Mouse (Mus musculus): ENCODE data around the gene Aggf1. TPM values are rescaled to one million over a fixed set of nuclear protein-coding genes. Genes with fewer than 3 reads are reported as not detected.

Aggf1 gene
- polyA plus RNA-seq, 1 experiment from 2014 or later = 34.0 TPM

GRCm38 (mm10) chr13:95324626-95325079 is 50.5 kb downstream of the Aggf1 start:
- peak overlapping the region; percentile 100 for H3K27ac ChIP-seq (ENCODE audit: low read length)
- 0% methylated on average over 22 of the region's 22 CpGs for WGBS
- peak overlapping the region; percentile 74 for H3K4me2 ChIP-seq (replicated peaks; ENCODE audit: low read depth, low read length)
- ATAC-seq (ENCODE audit: low FRiP score, low TSS enrichment) = peak; percentile 14
- peak overlapping the region; percentile 98 for H3K9ac ChIP-seq (replicated peaks; ENCODE audit: low read length)
- H3K27me3 ChIP-seq (ENCODE audit: insufficient read depth, low read length) = no peaks in the 10 kb centered on the region
- peaks cover 46% of the 10 kb centered on the region for H3K4me1 ChIP-seq (ENCODE audit: insufficient read depth, low read length)
- H3K36me3 ChIP-seq (ENCODE audit: insufficient read depth, low read length) = no peaks in the 10 kb centered on the region
- H3K4me3 ChIP-seq (ENCODE audit: low read length) = peak overlapping the region; percentile 85
- no peaks in the 10 kb centered on the region for H3K9me3 ChIP-seq (ENCODE audit: low read length)

DNA sequence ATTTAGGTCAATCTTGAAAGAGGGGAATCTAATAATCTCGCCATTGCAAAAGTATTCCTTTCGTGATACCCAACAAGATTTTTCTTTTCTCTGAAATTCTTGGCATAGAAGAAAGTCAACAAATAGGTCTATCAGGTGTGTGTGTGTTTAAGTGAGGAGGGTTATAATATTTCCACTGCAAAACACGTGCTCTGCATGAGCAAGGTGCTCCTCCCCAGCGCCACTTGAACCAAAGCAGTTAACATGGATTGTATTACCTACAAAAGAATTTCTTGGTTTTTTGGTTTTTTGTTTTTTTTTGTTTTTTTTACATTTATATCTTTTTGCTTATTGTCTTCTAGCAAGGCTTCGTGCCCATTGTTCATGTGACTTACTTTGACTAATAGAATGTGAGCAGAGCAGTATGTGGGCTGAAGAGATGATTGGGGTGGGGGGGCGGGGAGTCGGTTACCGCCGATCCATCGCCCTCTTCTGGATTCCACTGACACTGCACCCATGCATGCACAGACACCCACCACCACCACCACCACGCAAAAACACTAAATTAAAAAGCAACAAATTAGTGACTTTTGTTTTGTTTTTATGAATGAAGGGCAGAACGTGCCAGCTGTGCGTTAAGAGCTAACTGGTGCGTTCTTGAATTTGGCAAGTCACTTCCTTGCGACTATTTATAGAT is 51.1 kb downstream of the Aggf1 start:
- no peaks in the 10 kb centered on the region for H3K27me3 ChIP-seq (ENCODE audit: insufficient read depth, low read length)
- peak overlapping the region; percentile 98 for H3K9ac ChIP-seq (replicated peaks; ENCODE audit: low read length)
- no peaks in the 10 kb centered on the region for H3K9me3 ChIP-seq (ENCODE audit: low read length)
- peak overlapping the region; percentile 100 for H3K27ac ChIP-seq (ENCODE audit: low read length)
- ATAC-seq (ENCODE audit: low FRiP score, low TSS enrichment) = no peak
- H3K36me3 ChIP-seq (ENCODE audit: insufficient read depth, low read length) = no peaks in the 10 kb centered on the region
- H3K4me1 ChIP-seq (ENCODE audit: insufficient read depth, low read length) = peaks cover 44% of the 10 kb centered on the region
- peak overlapping the region; percentile 85 for H3K4me3 ChIP-seq (ENCODE audit: low read length)
- H3K4me2 ChIP-seq (replicated peaks; ENCODE audit: low read depth, low read length) = peak overlapping the region; percentile 74
- WGBS = 24% methylated on average over 15 of the region's 15 CpGs

- peak within 1 kb of the TSS; percentile 98 for H3K9ac ChIP-seq (replicated peaks; ENCODE audit: low read length)
- no peaks in the 10 kb centered on the region for H3K36me3 ChIP-seq (ENCODE audit: insufficient read depth, low read length)
- H3K27ac ChIP-seq (ENCODE audit: low read length) = peak within 1 kb of the TSS; percentile 100
- H3K27me3 ChIP-seq (ENCODE audit: insufficient read depth, low read length) = no peaks in the 10 kb centered on the region
- peak within 1 kb of the TSS; percentile 85 for H3K4me3 ChIP-seq (ENCODE audit: low read length)
- no peaks in the 10 kb centered on the region for H3K9me3 ChIP-seq (ENCODE audit: low read length)
- no peak for ATAC-seq (ENCODE audit: low FRiP score, low TSS enrichment)
- 83% methylated on average over 6 of the region's 6 CpGs for WGBS
- H3K4me1 ChIP-seq (ENCODE audit: insufficient read depth, low read length) = peaks cover 38% of the 10 kb centered on the region
- peak within 1 kb of the TSS; percentile 74 for H3K4me2 ChIP-seq (replicated peaks; ENCODE audit: low read depth, low read length)
Measured at GRCm38 (mm10) chr13:95323400-95323799, 51.8 kb downstream of the Aggf1 start, which contains the start of gene Zbed3. Zbed3 (plus strand) TSS chr13:95323612.

DNA sequence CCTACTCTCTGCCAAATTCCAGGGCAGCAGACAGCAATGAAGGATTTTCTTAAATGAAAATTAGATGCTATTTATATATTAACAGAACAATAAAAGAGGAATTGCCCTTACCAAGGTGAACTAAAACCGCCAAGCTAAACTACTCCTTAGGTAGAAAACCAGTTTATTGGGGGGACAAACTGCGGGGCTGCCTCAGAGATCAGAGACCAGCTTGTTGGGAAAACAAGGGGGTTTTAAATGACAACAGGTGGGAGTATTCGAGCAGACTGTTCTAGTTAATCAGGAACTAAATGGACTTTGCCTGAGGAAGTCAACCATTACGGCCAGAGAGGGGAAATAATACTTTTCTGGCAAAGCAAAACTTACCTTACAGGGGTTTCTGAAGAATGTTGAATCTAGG is 54.7 kb downstream of the Aggf1 start:
- Histone ChIP-seq H3K36me3 (ENCODE audit: insufficient read depth, low read length) (no peaks in the 10 kb centered on the region), H3K9ac (replicated peaks; ENCODE audit: low read length) (no peak overlapping the region), H3K4me1 (ENCODE audit: insufficient read depth, low read length) (peaks cover 20% of the 10 kb centered on the region; the same call in 1 of the 2 replicates), H3K27ac (ENCODE audit: low read length) (peak overlapping the region; percentile 86), H3K27me3 (ENCODE audit: insufficient read depth, low read length) (no peaks in the 10 kb centered on the region), H3K4me3 (ENCODE audit: low read length) (no peak overlapping the region), H3K9me3 (ENCODE audit: low read length) (no peaks in the 10 kb centered on the region), H3K4me2 (replicated peaks; ENCODE audit: low read depth, low read length) (no peak overlapping the region)
- WGBS = 11% methylated on average over 4 of the region's 4 CpGs
- no peak for ATAC-seq (ENCODE audit: low FRiP score, low TSS enrichment)

DNA sequence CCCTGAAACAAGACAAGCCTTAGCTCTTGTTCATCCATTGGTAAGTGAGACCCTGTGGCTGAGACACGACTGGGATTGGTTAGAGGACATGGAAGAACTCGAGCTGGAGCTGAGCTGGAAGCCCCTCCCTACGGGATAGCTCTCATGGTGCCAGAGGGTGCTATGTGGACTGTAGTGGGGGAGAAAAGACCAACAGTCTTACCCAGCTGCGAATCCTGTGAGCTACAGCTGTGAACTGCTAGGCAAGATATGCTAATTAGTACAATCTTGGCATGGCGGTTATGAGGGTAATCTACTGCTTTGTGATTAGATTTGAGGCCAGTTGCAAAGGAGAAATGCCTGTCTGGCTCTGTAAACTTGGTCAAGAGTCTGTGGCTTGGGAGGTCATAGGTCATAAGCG is 56.0 kb downstream of the Aggf1 start:
- H3K9me3 ChIP-seq (ENCODE audit: low read length) = no peaks in the 10 kb centered on the region
- ATAC-seq (ENCODE audit: low FRiP score, low TSS enrichment) = no peak; the same call in 1 of the 2 replicates
- H3K27me3 ChIP-seq (ENCODE audit: insufficient read depth, low read length) = no peaks in the 10 kb centered on the region
- peak overlapping the region; percentile 89 for H3K27ac ChIP-seq (ENCODE audit: low read length)
- H3K36me3 ChIP-seq (ENCODE audit: insufficient read depth, low read length) = no peaks in the 10 kb centered on the region
- no peak overlapping the region for H3K4me3 ChIP-seq (ENCODE audit: low read length)
- 67% methylated on average over 6 of the region's 6 CpGs for WGBS
- H3K4me2 ChIP-seq (replicated peaks; ENCODE audit: low read depth, low read length) = no peak overlapping the region
- H3K4me1 ChIP-seq (ENCODE audit: insufficient read depth, low read length) = peaks cover 21% of the 10 kb centered on the region; the same call in 1 of the 2 replicates
- H3K9ac ChIP-seq (replicated peaks; ENCODE audit: low read length) = no peak overlapping the region

GRCm38 (mm10) chr13:95312016-95312415 is 63.1 kb downstream of the Aggf1 start:
- no peak overlapping the region for H3K27ac ChIP-seq (ENCODE audit: low read length)
- WGBS = 80% methylated on average over 6 of the region's 6 CpGs
- no peak overlapping the region for H3K4me2 ChIP-seq (replicated peaks; ENCODE audit: low read depth, low read length)
- H3K4me1 ChIP-seq (ENCODE audit: insufficient read depth, low read length) = peaks cover 6% of the 10 kb centered on the region
- H3K9ac ChIP-seq (replicated peaks; ENCODE audit: low read length) = no peak overlapping the region
- no peaks in the 10 kb centered on the region for H3K27me3 ChIP-seq (ENCODE audit: insufficient read depth, low read length)
- H3K9me3 ChIP-seq (ENCODE audit: low read length) = no peaks in the 10 kb centered on the region; the same call in 1 of the 2 replicates
- ATAC-seq (ENCODE audit: low FRiP score, low TSS enrichment) = no peak
- no peaks in the 10 kb centered on the region for H3K36me3 ChIP-seq (ENCODE audit: insufficient read depth, low read length)
- no peak overlapping the region for H3K4me3 ChIP-seq (ENCODE audit: low read length)

DNA sequence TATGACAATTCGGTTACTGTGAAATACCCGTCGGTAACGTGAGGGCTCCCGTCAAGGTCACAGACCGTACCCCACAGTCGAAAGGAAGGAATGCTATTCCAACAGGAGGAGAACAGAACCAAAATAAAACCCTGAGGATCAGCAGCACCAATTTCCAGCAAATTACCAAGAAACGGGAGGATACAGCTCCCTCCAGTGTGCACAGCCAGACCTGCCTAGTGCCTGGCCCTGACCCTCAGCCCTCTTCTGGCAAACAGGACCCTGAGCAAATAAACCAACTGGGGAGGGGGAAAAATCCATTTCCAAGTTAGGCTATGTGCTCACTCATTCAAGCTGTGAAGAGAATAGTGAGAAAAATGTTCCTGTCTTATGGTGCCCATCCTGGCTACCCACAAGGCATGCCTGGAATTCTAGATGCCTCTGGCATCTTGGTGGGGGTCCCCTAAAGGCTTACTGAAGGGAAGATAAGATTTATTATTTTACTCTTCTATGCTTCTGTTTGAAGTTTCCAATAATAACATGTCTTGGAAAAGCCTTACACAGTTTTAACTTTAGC is 68.0 kb downstream of the Aggf1 start:
- WGBS = 45% methylated on average over 8 of the region's 8 CpGs
- peak; percentile 41; the same call in 1 of the 2 replicates for ATAC-seq (ENCODE audit: low FRiP score, low TSS enrichment)
- H3K4me3 ChIP-seq (ENCODE audit: low read length) = no peak overlapping the region
- peaks cover 3% of the 10 kb centered on the region; the same call in 1 of the 2 replicates for H3K9me3 ChIP-seq (ENCODE audit: low read length)
- H3K36me3 ChIP-seq (ENCODE audit: insufficient read depth, low read length) = no peaks in the 10 kb centered on the region
- no peak overlapping the region; the same call in 1 of the 2 replicates for H3K9ac ChIP-seq (replicated peaks; ENCODE audit: low read length)
- no peaks in the 10 kb centered on the region for H3K27me3 ChIP-seq (ENCODE audit: insufficient read depth, low read length)
- peak overlapping the region; percentile 82 for H3K27ac ChIP-seq (ENCODE audit: low read length)
- 0 out of 2 replicates have a peak overlapping the region, but pooled peaks have one; percentile 23 for H3K4me2 ChIP-seq (replicated peaks; ENCODE audit: low read depth, low read length)
- H3K4me1 ChIP-seq (ENCODE audit: insufficient read depth, low read length) = peaks cover 13% of the 10 kb centered on the region

DNA sequence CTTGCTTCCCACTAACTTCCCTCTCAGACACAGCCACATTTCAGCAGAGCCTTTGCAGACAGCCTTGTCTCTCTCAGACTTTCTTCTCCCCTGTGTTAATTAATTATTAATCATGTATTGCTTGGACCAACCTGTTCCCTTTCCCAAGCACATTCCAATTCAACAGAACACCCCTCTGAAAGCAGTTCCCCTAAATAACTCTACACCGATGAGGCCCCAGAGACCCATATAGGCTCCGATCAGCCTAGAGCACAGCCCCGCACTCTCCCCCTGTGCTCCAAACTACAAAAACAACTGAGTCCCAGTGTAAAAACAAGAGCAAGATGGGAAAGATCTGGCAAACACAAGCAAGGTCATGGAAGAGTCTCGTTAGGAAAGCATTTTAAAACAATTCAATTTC is 68.6 kb downstream of the Aggf1 start:
- 35% methylated on average over 4 of the region's 4 CpGs for WGBS
- H3K4me1 ChIP-seq (ENCODE audit: insufficient read depth, low read length) = peaks cover 13% of the 10 kb centered on the region
- no peak overlapping the region for H3K4me3 ChIP-seq (ENCODE audit: low read length)
- H3K9me3 ChIP-seq (ENCODE audit: low read length) = peaks cover 3% of the 10 kb centered on the region; the same call in 1 of the 2 replicates
- peak overlapping the region; percentile 82 for H3K27ac ChIP-seq (ENCODE audit: low read length)
- H3K4me2 ChIP-seq (replicated peaks; ENCODE audit: low read depth, low read length) = peak overlapping the region; percentile 23; the same call in 1 of the 2 replicates
- no peaks in the 10 kb centered on the region for H3K27me3 ChIP-seq (ENCODE audit: insufficient read depth, low read length)
- H3K36me3 ChIP-seq (ENCODE audit: insufficient read depth, low read length) = no peaks in the 10 kb centered on the region
- peak; percentile 75 for ATAC-seq (ENCODE audit: low FRiP score, low TSS enrichment)
- no peak overlapping the region; the same call in 1 of the 2 replicates for H3K9ac ChIP-seq (replicated peaks; ENCODE audit: low read length)

Measured in kidney, embryonic 16.5 days (tissue).